Mouse (Mus musculus) liver, embryonic 13.5 days (tissue): ENCODE results near the gene 9430038I01Rik. TPM values are rescaled to one million over a fixed set of nuclear protein-coding genes. Genes with fewer than 3 reads are reported as not detected.

Source experiments
- ATAC-seq: fragments of 200-750 bp; cut with Nextera tagmentation; 2 replicates; pipeline ENCODE4 v1.8.0; 2017; ENCODE audit warnings: low read depth, mild to moderate bottlenecking, moderate number of reproducible peaks, moderate library complexity
- DNase-seq: peaks from one replicate; pipeline ENCODE4 v3.0.0; 2022
- H3K27ac ChIP-seq: fragments of 300-500 bp; sonication (generic); 2 replicates; pipeline ENCODE4 v1.5.1; 2015; ENCODE audit warnings: moderate library complexity, mild to moderate bottlenecking, inconsistent platforms
- H3K27me3 ChIP-seq: fragments of 300-500 bp; sonication (generic); 2 replicates; pipeline ENCODE4 v1.6.1; 2015; ENCODE audit warnings: mild to moderate bottlenecking, inconsistent platforms
- H3K36me3 ChIP-seq: fragments of 300-500 bp; sonication (generic); 2 replicates; pipeline ENCODE4 v1.6.1; 2015; ENCODE audit warnings: mild to moderate bottlenecking, inconsistent platforms
- H3K4me1 ChIP-seq: fragments of 300-500 bp; sonication (generic); replicated peaks from 2 replicates; pipeline ENCODE4 v1.6.1; 2015; ENCODE audit warnings: inconsistent platforms
- H3K4me2 ChIP-seq: fragments of 300-500 bp; sonication (generic); 2 replicates; pipeline ENCODE4 v1.6.1; 2015; ENCODE audit warnings: inconsistent platforms, mild to moderate bottlenecking, moderate library complexity
- H3K4me3 ChIP-seq: fragments of 300-500 bp; sonication (generic); replicated peaks from 2 replicates; pipeline ENCODE4 v1.5.1; 2015; ENCODE audit warnings: mild to moderate bottlenecking, inconsistent platforms
- H3K9ac ChIP-seq: fragments of 300-500 bp; sonication (generic); 2 replicates; pipeline ENCODE4 v1.6.1; 2015; ENCODE audit warnings: mild to moderate bottlenecking, inconsistent platforms
- H3K9me3 ChIP-seq: fragments of 300-500 bp; sonication (generic); replicated peaks from 2 replicates; pipeline ENCODE4 v1.6.1; 2016; ENCODE audit warnings: inconsistent platforms
- WGBS: fragments of 180-500 bp; shearing (Covaris S2); methylation state at CpG from one replicate; pipeline ENCODE4 v1.1.7; 2015; ENCODE audit not compliant: insufficient replicate concordance; 5-methylcytosine and 5-hydroxymethylcytosine counted together
- polyA plus RNA-seq: library from polyadenylated mRNA; unstranded; fragments of >200 nt; fragmentation: Nextera tagmentation; extraction: Ambion mirVana; gene quantifications from 2 replicates; pipeline ENCODE4 v1.2.1, GENCODE M21; 2015

Gene 9430038I01Rik
- polyA plus RNA-seq, 1 experiment from 2014 or later = 9.2 TPM

GRCm38 (mm10) chr7:137420550-137420949 lies 10.0 kb upstream of the 9430038I01Rik start:
- DNase-seq (no peak), ATAC-seq (no peak)
- Histone ChIP-seq H3K36me3 (no peaks in the 10 kb centered on the region), H3K9ac (no peak overlapping the region), H3K4me3 (no peak overlapping the region), H3K4me1 (no peaks in the 10 kb centered on the region), H3K27ac (no peak overlapping the region), H3K4me2 (no peak overlapping the region), H3K9me3 (no peaks in the 10 kb centered on the region), H3K27me3 (no peaks in the 10 kb centered on the region)
- 52% methylated on average over 2 of the region's 2 CpGs for WGBS

GRCm38 (mm10) chr7:137414710-137415109 lies 4.1 kb upstream of the 9430038I01Rik start:
- Histone ChIP-seq H3K9ac (no peak overlapping the region), H3K4me3 (no peak overlapping the region), H3K9me3 (no peaks in the 10 kb centered on the region), H3K4me2 (no peak overlapping the region), H3K36me3 (no peaks in the 10 kb centered on the region), H3K27ac (no peak overlapping the region), H3K4me1 (peaks cover 14% of the 10 kb centered on the region), H3K27me3 (no peaks in the 10 kb centered on the region)
- ATAC-seq (no peak), DNase-seq (no peak)
- WGBS = 87% methylated on average over 8 of the region's 8 CpGs

GRCm38 (mm10) chr7:137407428-137408058 lies 3.0 kb downstream of the 9430038I01Rik start:
- H3K9ac ChIP-seq = no peak overlapping the region
- no peaks in the 10 kb centered on the region for H3K36me3 ChIP-seq
- no peak overlapping the region for H3K27ac ChIP-seq
- no peak overlapping the region for H3K4me3 ChIP-seq
- no peaks in the 10 kb centered on the region for H3K9me3 ChIP-seq
- ATAC-seq (no peak), DNase-seq (no peak)
- no peak overlapping the region for H3K4me2 ChIP-seq
- H3K27me3 ChIP-seq = no peaks in the 10 kb centered on the region
- peaks cover 26% of the 10 kb centered on the region for H3K4me1 ChIP-seq
- WGBS = 81% methylated on average over 1 of the region's 1 CpGs

- Histone ChIP-seq H3K36me3 (no peaks in the 10 kb centered on the region), H3K27ac (no peak overlapping the region), H3K4me2 (no peak overlapping the region), H3K4me1 (0 out of 2 replicates have a peak, but pooled peaks cover 6% of the 10 kb centered on the region), H3K27me3 (no peaks in the 10 kb centered on the region), H3K9ac (no peak overlapping the region), H3K4me3 (no peak overlapping the region), H3K9me3 (no peaks in the 10 kb centered on the region)
- 73% methylated on average over 2 of the region's 2 CpGs for WGBS
- DNase-seq = no peak
- no peak for ATAC-seq
Observed at GRCm38 (mm10) chr7:137404146-137404545, 6.4 kb downstream of the 9430038I01Rik start.

- 70% methylated on average over 4 of the region's 4 CpGs for WGBS
- no peaks in the 10 kb centered on the region for H3K27me3 ChIP-seq
- H3K4me1 ChIP-seq = no peaks in the 10 kb centered on the region
- no peak overlapping the region for H3K4me3 ChIP-seq
- no peaks in the 10 kb centered on the region for H3K9me3 ChIP-seq
- H3K9ac ChIP-seq = no peak overlapping the region
- H3K27ac ChIP-seq = no peak overlapping the region
- ATAC-seq (no peak), DNase-seq (no peak)
- no peaks in the 10 kb centered on the region for H3K36me3 ChIP-seq
- H3K4me2 ChIP-seq = no peak overlapping the region
Observed at GRCm38 (mm10) chr7:137398973-137399372, 11.6 kb downstream of the 9430038I01Rik start.

- ATAC-seq (no peak), DNase-seq (no peak)
- Histone ChIP-seq H3K9me3 (no peaks in the 10 kb centered on the region), H3K36me3 (no peaks in the 10 kb centered on the region), H3K4me1 (no peaks in the 10 kb centered on the region), H3K4me2 (no peak overlapping the region), H3K27ac (no peak overlapping the region), H3K27me3 (no peaks in the 10 kb centered on the region), H3K9ac (no peak overlapping the region), H3K4me3 (no peak overlapping the region)
- WGBS = 72% methylated on average over 8 of the region's 8 CpGs
Observed at GRCm38 (mm10) chr7:137397361-137397910, 13.1 kb downstream of the 9430038I01Rik start.

GRCm38 (mm10) chr7:137395421-137395820 lies 15.1 kb downstream of the 9430038I01Rik start:
- no peaks in the 10 kb centered on the region for H3K36me3 ChIP-seq
- no peaks in the 10 kb centered on the region for H3K4me1 ChIP-seq
- no peak for ATAC-seq
- DNase-seq = no peak
- no peaks in the 10 kb centered on the region for H3K9me3 ChIP-seq
- 79% methylated on average over 4 of the region's 4 CpGs for WGBS
- no peak overlapping the region for H3K4me2 ChIP-seq
- no peak overlapping the region for H3K27ac ChIP-seq
- H3K27me3 ChIP-seq = no peaks in the 10 kb centered on the region
- H3K9ac ChIP-seq = no peak overlapping the region
- H3K4me3 ChIP-seq = no peak overlapping the region

GRCm38 (mm10) chr7:137387863-137388262 lies 22.7 kb downstream of the 9430038I01Rik start:
- Histone ChIP-seq H3K9me3 (no peaks in the 10 kb centered on the region), H3K9ac (no peak overlapping the region), H3K27me3 (no peaks in the 10 kb centered on the region), H3K4me3 (no peak overlapping the region), H3K4me2 (no peak overlapping the region), H3K4me1 (no peaks in the 10 kb centered on the region), H3K36me3 (no peaks in the 10 kb centered on the region), H3K27ac (no peak overlapping the region)
- DNase-seq = no peak
- WGBS = 85% methylated on average over 5 of the region's 5 CpGs
- no peak for ATAC-seq

- no peaks in the 10 kb centered on the region for H3K27me3 ChIP-seq
- no peaks in the 10 kb centered on the region for H3K4me1 ChIP-seq
- no peak overlapping the region for H3K9ac ChIP-seq
- H3K4me3 ChIP-seq = no peak overlapping the region
- ATAC-seq = no peak
- no peaks in the 10 kb centered on the region for H3K9me3 ChIP-seq
- no peak overlapping the region for H3K4me2 ChIP-seq
- no peak overlapping the region for H3K27ac ChIP-seq
- no peaks in the 10 kb centered on the region for H3K36me3 ChIP-seq
- WGBS = 79% methylated on average over 7 of the region's 7 CpGs
- DNase-seq = no peak
Observed at GRCm38 (mm10) chr7:137374996-137375395, 35.6 kb downstream of the 9430038I01Rik start.

- H3K36me3 ChIP-seq = no peaks in the 10 kb centered on the region
- DNase-seq (no peak), ATAC-seq (no peak)
- H3K4me3 ChIP-seq = no peak overlapping the region
- no peak overlapping the region for H3K27ac ChIP-seq
- H3K4me2 ChIP-seq = no peak overlapping the region
- no peaks in the 10 kb centered on the region for H3K4me1 ChIP-seq
- WGBS = 41% methylated on average over 4 of the region's 4 CpGs
- H3K27me3 ChIP-seq = no peaks in the 10 kb centered on the region; the same call in 1 of the 2 replicates
- no peak overlapping the region for H3K9ac ChIP-seq
- H3K9me3 ChIP-seq = no peaks in the 10 kb centered on the region
Observed at GRCm38 (mm10) chr7:137371770-137372169, 38.8 kb downstream of the 9430038I01Rik start.

- H3K27me3 ChIP-seq = no peaks in the 10 kb centered on the region; the same call in 1 of the 2 replicates
- no peak for DNase-seq
- H3K9ac ChIP-seq = no peak overlapping the region
- H3K4me2 ChIP-seq = no peak overlapping the region
- no peak overlapping the region for H3K27ac ChIP-seq
- ATAC-seq = no peak
- 53% methylated on average over 2 of the region's 2 CpGs for WGBS
- H3K36me3 ChIP-seq = no peaks in the 10 kb centered on the region
- no peaks in the 10 kb centered on the region for H3K4me1 ChIP-seq
- no peaks in the 10 kb centered on the region for H3K9me3 ChIP-seq
- H3K4me3 ChIP-seq = no peak overlapping the region
Observed at GRCm38 (mm10) chr7:137370175-137370574, 40.4 kb downstream of the 9430038I01Rik start.

- H3K4me3 ChIP-seq = no peak overlapping the region
- DNase-seq (no peak), ATAC-seq (no peak)
- 61% methylated on average over 4 of the region's 4 CpGs for WGBS
- no peak overlapping the region for H3K4me2 ChIP-seq
- H3K27me3 ChIP-seq = no peaks in the 10 kb centered on the region; the same call in 1 of the 2 replicates
- H3K9me3 ChIP-seq = no peaks in the 10 kb centered on the region
- H3K4me1 ChIP-seq = no peaks in the 10 kb centered on the region
- H3K9ac ChIP-seq = no peak overlapping the region
- H3K27ac ChIP-seq = no peak overlapping the region
- H3K36me3 ChIP-seq = no peaks in the 10 kb centered on the region
Observed at GRCm38 (mm10) chr7:137366736-137367135, 43.8 kb downstream of the 9430038I01Rik start.
